Mouse (Mus musculus) hindbrain, embryonic 14.5 days (tissue): Measurements from ENCODE around the gene Med23. TPM values are rescaled to one million over a fixed set of nuclear protein-coding genes. Genes with fewer than 3 reads are reported as not detected.

Experiments used
- microRNA-seq: library from miRNA; unstranded; fragments of <30 nt; microRNA quantifications from one replicate; pipeline ENCODE4, GENCODE M21; 2016
- polyA plus RNA-seq: library from polyadenylated mRNA; unstranded; fragments of >200 nt; fragmentation: Nextera tagmentation; extraction: Ambion mirVana; gene quantifications from 2 replicates; pipeline ENCODE4 v1.2.1, GENCODE M21; 2014

The Med23 gene
- polyA plus RNA-seq, 1 experiment from 2014 or later: 32.2 TPM

Small RNA genes lying within 50 kb of the gene (microRNA-seq; reads per million reads assigned to microRNA genes)
- gene Mir6905: not detected

Other genes with a start within 250 kb of the Med23 start
- 5.5 and 7.0 TPM in 2 replicates for gene Enpp1, start 157.8 kb upstream of the Med23 start, polyA plus RNA-seq
- gene Enpp3, start 27.2 kb upstream of the Med23 start, polyA plus RNA-seq: 4.1 and 4.8 TPM in 2 replicates
- gene Arg1, start 57.5 kb downstream of the Med23 start, polyA plus RNA-seq: 2.8 and 3.7 TPM in 2 replicates